Mouse (Mus musculus): ENCODE results near the gene Vamp2. TPM values are rescaled to one million over a fixed set of nuclear protein-coding genes. Genes with fewer than 3 reads are reported as not detected.

The Vamp2 gene
- total RNA-seq (2015) (53.9 and 66.6 TPM in 2 replicates), total RNA-seq (2017) (11.2 and 21.8 TPM in 2 replicates)

- ATAC-seq (ENCODE audit: poor library complexity, severe bottlenecking): peak; percentile 86
These were observed at the start of gene Vamp2 for GRCm38 (mm10) chr11:69088103-69088855. Gene Vamp2 (plus strand): TSS chr11:69088490.

DNA sequence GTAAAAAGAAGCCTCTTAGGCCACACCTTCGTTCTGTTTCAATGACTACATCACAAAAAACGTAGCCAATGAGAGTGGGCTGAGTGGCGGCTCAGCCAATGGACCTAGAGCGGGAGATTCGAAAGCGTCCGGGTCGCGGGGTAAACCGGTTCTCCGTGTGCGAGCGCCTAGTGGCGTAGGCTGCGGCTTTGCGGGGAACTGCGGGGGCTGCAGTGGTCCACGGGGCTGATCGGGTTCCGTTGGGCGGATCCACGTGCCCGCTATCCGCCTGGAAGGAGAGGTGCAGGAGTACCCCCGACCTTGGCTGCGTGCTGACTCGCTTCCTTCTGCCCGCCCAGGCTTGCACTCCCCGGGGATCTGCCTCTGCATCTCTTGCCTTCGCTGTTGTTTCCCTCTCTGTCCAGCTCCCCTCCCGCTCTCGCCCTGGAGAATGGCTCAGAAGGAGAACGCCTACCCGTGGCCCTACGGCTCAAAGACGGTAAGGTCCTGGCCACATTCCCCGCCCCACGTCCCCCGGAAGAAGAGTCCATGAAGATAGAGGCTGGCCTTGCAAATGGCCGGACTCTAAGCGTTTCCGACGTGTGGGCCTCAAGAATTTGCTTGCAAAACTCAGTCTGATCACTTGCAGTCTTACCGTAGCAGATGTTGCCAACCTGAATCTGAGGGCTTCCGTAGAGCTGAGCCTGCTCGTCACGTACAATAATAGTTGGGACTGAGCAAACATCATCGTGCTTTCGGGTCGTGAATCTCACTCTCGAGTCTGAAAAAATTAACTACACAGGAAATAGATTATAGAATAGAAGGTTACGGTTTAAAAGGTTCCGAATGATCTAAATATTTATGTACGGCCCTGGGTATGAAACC, 42.5 kb upstream of the Vamp2 start, which contains the start of gene Aurkb:
Aurkb (plus strand) TSS at position 117 of the 864 bp plus-strand sequence.
- peak; percentile 82 for ATAC-seq (ENCODE audit: poor library complexity, severe bottlenecking)

GRCm38 (mm10) chr11:69046395-69046774, 41.9 kb upstream of the Vamp2 start:
- ATAC-seq (ENCODE audit: poor library complexity, severe bottlenecking): no peak

DNA sequence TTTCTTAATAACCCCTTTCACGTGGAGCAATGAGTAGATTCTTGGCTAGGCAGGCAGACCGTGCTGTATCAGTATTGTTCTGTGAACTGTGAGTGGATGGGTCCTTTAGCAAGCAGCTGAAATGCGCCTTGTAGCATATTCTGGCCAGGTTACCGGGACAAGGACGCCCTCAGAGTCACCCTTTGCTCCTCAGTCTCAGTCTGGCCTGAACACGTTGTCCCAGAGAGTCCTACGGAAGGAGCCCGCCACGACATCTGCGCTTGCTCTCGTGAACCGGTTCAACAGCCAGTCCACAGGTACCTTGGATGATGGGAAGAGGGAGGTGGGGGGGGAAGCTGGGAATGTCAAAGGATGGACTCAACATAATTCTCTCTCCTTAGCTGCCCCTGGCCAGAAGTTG, 40.7 kb upstream of the Vamp2 start:
- no peak for ATAC-seq (ENCODE audit: poor library complexity, severe bottlenecking)

DNA sequence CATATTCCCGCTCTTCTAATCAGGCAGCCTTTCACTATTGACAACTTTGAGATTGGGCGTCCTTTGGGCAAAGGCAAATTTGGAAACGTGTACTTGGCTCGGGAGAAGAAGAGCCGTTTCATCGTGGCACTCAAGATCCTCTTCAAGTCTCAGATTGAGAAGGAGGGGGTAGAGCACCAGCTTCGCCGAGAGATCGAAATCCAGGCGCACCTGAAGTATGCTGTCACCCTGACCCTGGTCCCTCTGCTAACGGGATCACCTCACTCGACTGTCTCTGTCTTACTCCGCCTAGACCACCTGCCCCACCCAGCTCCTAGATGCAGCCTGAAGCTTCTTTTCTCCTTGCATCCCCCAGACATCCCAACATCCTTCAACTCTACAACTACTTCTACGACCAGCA, 40.1 kb upstream of the Vamp2 start:
- ATAC-seq (ENCODE audit: poor library complexity, severe bottlenecking): no peak

DNA sequence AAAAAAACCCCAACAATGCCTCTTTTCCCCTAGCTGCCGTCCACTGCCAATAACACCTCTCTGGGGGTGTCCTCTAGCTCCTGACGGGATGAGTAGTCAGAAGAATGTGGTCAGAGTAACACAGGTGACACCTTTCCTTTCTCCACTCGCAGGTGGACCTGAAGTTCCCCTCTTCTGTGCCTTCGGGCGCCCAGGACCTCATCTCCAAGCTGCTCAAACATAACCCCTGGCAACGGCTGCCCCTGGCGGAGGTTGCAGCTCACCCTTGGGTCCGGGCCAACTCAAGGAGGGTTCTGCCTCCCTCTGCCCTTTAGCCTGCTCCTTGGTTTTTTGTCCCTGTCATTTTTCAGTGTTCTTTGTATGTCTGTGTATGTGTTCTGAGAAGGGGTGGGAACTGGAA, 37.5 kb upstream of the Vamp2 start:
- ATAC-seq (ENCODE audit: poor library complexity, severe bottlenecking): no peak

GRCm38 (mm10) chr11:69051771-69052170, 36.5 kb upstream of the Vamp2 start:
- ATAC-seq (ENCODE audit: poor library complexity, severe bottlenecking): no peak

- ATAC-seq (ENCODE audit: poor library complexity, severe bottlenecking): no peak
These were observed 35.4 kb upstream of the Vamp2 start for GRCm38 (mm10) chr11:69052824-69053421.

DNA sequence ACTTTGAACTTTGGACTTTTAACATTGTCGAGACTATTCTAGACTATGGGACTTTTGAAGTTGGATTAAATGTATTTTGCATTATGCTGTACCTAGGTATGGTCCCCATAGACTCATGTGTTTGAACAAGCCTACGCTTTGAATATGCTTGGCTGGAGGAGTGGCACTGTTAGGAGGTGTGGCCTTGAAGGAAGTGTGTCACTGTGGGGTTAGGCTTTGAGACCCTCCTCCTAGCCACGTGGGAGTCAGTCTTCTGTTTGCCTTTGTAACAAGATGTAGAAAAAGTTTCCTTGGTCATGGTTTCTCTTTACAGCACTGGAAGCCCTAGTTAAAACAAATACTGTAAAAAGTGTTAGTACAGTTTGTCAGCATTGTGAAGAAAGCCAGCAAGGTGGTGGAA, 34.4 kb upstream of the Vamp2 start:
- no peak for ATAC-seq (ENCODE audit: poor library complexity, severe bottlenecking)

GRCm38 (mm10) chr11:69058265-69058664, 30.0 kb upstream of the Vamp2 start:
- ATAC-seq (ENCODE audit: poor library complexity, severe bottlenecking): peak; percentile 28; the same call in 1 of the 2 replicates

DNA sequence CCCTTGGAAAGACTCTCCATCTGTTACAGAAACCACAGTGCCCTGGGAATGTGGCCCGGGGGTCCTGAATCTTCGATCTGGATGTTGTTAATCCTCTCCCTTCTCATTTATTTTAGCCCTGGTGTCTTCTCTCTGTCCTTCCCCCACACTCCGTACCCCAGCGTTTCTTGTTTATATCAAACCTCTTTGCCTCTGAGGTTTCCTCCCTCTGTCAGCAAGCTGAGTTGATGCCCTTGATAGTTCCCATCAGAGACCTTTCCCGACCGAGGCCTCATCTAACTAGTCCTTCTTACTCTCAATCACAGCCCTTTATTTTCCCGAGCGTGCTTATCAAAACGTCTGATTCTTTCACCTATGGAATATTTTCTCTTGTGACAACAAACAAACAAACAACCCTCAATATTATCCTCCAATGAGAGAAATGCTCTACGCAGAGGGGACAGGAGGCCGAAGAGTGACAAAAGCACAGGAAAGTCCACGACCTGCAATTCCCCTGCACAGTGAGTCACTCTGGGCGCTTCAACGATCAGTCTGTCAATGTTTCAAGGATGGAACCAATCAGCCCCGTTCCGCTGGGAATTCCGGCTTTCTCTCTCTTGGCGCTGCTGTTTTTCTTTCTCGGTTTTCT, 29.4 kb upstream of the Vamp2 start:
- no peak for ATAC-seq (ENCODE audit: poor library complexity, severe bottlenecking)

- ATAC-seq (ENCODE audit: poor library complexity, severe bottlenecking): peak; percentile 79
These were observed 28.8 kb upstream of the Vamp2 start, which contains the start of gene Borcs6 for GRCm38 (mm10) chr11:69059357-69059974. Gene Borcs6 (plus strand): TSS chr11:69059717.

DNA sequence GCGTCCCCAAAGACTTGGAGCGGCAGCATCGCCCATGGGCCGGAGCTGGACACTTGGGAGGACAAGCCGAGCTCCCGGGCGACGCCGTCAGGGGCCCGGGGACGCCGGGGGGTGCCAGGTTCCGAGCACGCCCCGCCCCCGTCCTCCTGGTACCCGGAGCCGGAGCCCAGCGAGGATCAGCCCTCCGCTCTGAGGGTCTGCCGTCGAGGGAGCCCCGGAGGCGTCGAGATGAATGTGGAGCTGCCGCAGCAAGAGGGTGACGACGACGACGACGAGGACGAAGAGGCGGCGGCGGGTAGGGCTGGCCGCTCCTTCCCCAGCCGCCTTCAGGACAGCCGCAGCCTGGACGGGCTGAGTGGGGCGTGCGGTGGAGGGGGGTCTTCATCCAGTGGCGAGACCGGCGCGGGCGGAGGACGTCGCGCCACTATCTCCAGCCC, 28.3 kb upstream of the Vamp2 start:
- no peak for ATAC-seq (ENCODE audit: poor library complexity, severe bottlenecking)

- no peak for ATAC-seq (ENCODE audit: poor library complexity, severe bottlenecking)
These were observed 27.6 kb upstream of the Vamp2 start for GRCm38 (mm10) chr11:69060448-69061254.

GRCm38 (mm10) chr11:69061255-69061912, 26.9 kb upstream of the Vamp2 start:
- ATAC-seq (ENCODE audit: poor library complexity, severe bottlenecking): no peak

GRCm38 (mm10) chr11:69062194-69062760, 26.0 kb upstream of the Vamp2 start:
- no peak; the same call in 1 of the 2 replicates for ATAC-seq (ENCODE audit: poor library complexity, severe bottlenecking)

GRCm38 (mm10) chr11:69062761-69063224, 25.5 kb upstream of the Vamp2 start:
- ATAC-seq (ENCODE audit: poor library complexity, severe bottlenecking): peak; percentile 19

DNA sequence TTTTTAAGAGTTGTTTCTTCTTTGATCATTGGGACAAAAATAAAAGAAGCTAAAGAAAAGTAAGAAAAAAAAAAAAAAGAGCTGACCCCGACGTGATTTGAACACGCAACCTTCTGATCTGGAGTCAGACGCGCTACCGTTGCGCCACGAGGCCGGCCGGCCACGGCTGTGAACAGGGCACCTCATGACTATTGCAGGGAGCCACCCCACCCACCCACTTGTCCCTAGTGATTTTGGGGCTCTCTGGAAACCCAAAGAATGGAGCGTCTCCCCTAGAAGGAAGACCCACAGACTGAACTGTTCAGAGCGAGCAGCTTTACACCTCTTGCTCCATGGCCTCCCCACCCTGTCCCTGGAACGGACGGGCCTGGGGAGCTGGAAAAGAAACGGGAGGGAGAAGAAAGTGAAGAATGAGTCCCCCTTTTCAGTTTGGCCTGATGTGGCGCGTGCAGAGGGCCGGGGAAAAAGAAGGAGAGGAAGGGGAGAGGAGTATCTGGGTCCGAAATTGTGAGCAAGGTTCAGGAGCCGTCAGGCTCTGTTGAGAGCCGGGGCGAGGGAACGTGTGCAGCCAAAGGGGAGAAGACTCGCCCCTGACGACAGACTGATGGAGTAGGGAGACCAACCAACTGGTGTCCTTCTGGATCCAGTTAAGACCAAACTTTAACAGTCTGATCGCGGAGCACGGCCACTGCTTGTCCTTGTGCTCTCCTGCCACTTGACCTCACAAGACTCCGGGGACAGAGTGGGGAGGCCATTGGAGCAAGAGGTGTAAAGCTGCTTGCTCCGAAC, 24.7 kb upstream of the Vamp2 start:
- peak; percentile 16; the same call in 1 of the 2 replicates for ATAC-seq (ENCODE audit: poor library complexity, severe bottlenecking)
